Mouse (Mus musculus) cerebellum, adult 8-10 months (tissue): ENCODE data around the gene 9430015G10Rik.
A peak's percentile ranks its signal among the peaks of the same experiment; 100 is the strongest.

Experiments
- DNase-seq: peaks from one replicate; pipeline ENCODE4 v3.0.0; 2022

Gene 9430015G10Rik

GRCm38 (mm10) chr4:156109570-156110331 lies at the start of gene 9430015G10Rik:
9430015G10Rik (plus strand) TSS chr4:156109982.
- DNase-seq = peak; percentile 97

GRCm38 (mm10) chr4:156063861-156064509 lies 45.8 kb upstream of the 9430015G10Rik start:
- DNase-seq = no peak

DNA sequence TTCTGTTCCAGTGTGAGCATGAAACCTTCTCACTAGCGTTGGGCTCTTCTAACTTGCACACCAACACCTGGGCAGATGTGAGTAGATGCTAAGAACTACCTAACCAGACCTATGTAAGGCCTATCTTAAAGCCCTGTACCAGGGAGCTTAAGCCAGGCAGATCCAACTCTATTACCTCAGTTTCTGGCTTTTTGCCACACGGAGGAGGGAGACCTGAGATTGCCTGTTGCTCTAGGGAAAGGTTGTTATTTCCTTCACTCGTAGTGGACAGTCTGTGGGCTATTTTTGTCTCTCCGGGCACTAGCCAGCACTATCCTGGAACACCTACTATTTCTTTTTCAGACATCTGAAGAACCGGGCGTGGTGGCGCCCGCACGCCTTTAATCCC lies 45.3 kb upstream of the 9430015G10Rik start:
- no peak for DNase-seq

- no peak for DNase-seq
These were observed 44.5 kb upstream of the 9430015G10Rik start for GRCm38 (mm10) chr4:156065156-156065894.

DNA sequence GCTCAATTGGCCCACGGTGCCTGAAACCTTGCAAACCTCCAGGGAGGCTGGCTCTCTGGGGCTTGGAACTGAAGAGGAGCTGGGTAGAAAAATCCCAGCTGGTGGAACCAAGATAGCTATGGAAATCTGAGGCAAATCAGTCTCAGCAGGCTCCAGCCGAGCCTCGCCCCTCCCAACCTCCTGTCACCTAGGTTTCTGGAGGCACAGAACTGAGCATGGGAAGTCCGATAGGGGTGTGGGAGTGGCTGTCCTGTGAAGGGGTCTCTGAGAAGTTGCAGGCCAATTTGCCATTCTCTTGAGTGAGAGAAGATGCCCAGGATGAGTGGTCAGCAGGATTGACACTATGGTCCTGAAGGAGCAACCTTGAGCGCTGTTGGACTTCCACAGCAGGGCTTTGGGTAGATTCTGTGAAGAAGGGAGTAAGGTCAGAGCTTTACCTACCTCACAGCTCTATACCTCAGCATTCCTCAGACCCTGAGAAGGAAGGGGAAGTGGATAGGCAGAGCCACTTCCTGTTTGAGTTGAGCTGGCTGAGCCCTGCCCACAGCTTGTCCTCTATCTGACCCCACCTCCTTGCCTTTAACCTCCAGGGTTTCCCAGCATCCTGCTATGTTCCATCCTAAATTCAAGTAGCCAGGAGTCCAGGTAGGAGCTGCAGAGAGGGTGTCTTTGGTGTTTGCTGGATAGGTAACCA lies 42.4 kb upstream of the 9430015G10Rik start:
- no peak for DNase-seq

DNA sequence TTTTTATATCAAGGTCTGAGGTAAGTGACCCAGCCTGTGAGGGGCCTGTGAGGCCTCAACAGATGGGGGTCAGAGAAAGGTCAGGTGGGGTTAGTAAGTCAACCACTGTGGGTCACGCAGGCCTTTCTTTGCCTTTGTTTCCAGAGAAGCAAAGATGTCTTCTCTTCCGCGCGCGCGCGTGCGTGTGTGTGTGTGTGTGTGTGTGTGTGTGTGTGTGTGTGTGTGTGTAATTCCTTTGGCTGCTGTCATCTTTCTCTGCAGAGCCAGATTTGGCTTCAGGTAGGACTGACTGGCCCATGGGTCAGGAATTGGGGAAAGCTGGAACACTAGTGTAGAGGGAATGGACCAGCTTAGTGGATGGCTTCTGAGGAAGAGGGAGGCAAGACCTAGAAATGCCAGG lies 40.1 kb upstream of the 9430015G10Rik start:
- no peak for DNase-seq

DNA sequence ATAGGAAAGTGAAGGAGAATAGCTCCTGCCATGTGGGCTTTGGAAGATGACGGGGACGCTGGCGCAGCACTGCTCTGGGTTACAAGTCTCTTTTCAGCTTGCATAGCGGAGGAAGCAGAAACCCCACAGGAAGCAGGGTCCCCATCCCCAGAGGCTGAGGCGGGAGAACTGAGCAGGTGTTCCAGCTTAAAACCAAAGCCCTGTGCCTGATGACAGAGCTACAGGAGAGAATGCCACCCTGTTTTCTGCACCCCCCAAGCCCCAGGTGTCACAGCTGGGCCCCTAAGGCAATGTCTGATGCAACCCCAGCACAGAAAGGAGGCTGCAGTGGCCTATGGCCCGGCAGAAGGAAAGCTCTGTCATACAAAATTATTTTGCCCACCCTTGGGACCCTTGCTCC lies 39.5 kb upstream of the 9430015G10Rik start:
- no peak for DNase-seq

GRCm38 (mm10) chr4:156070716-156071115 lies 39.1 kb upstream of the 9430015G10Rik start:
- DNase-seq = no peak

GRCm38 (mm10) chr4:156076911-156077382 lies 32.8 kb upstream of the 9430015G10Rik start:
- DNase-seq = no peak

DNA sequence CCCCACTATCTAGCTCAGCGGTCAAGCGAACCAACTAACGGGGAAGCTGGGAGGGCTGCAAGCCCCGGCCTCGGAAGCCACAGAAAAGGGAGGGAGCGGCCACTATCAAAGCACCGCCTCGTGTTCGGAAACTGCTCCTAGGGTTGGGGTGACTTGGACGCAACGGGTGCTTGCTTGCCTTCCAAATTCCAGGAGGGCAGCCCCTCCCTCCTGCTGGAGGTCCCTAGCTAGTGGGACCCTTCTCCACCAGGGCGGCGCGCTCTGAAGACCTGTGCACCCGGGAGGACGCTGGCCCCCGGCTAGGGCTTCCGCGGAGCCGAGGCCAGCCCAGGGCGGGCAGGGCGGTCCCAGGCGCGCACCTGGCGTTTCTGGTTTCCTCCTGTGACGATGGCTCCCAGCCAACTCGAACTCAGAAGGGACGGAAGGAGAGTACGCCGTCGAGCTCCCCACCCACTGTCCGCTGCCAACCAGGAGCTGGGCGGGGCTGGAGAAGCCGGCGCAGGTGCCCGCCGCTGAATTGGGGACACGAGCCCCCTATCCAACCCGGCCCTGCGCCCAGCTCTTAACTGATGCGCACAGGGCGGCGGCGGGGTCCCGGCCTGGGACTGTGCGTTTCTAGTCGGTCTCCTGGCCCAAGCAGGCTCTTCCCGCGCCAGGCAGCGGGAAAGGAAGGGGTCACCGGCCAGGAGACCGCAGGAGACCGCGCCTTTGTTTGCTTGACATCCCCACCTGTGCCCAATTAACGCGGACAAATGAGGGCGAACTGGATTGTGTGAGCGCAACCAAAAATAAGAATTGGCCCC lies 32.1 kb upstream of the 9430015G10Rik start:
- DNase-seq = peak; percentile 41

GRCm38 (mm10) chr4:156082621-156083234 lies 27.1 kb upstream of the 9430015G10Rik start:
- DNase-seq = no peak

GRCm38 (mm10) chr4:156083348-156083747 lies 26.4 kb upstream of the 9430015G10Rik start:
- no peak for DNase-seq

GRCm38 (mm10) chr4:156084096-156084879 lies 25.5 kb upstream of the 9430015G10Rik start:
- no peak for DNase-seq

- DNase-seq = no peak
These were observed 24.5 kb upstream of the 9430015G10Rik start for GRCm38 (mm10) chr4:156085256-156085655.

- no peak for DNase-seq
These were observed 22.2 kb upstream of the 9430015G10Rik start for GRCm38 (mm10) chr4:156087398-156088087.

DNA sequence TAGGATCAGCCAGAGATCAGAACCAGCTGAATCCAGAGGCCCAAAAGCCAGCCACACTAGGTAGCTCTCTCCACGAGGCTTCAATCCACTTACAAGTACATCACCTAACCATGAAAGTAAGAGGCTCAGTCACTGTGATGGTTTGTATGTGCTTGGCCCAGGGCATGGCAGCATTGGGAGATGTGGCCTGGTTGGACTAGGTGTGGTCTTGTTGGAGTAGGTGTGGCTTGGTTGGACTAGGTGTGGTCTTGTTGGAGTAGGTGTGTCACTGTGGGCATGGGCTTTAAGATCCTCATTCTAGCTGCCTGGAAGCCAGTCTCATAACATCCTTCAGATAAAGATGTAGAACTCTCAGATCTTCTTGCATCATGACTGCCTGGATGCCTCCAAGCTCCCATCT lies 18.5 kb upstream of the 9430015G10Rik start:
- no peak for DNase-seq

GRCm38 (mm10) chr4:156092765-156093164 lies 17.0 kb upstream of the 9430015G10Rik start:
- DNase-seq = no peak

GRCm38 (mm10) chr4:156093758-156094157 lies 16.0 kb upstream of the 9430015G10Rik start:
- DNase-seq = no peak

DNA sequence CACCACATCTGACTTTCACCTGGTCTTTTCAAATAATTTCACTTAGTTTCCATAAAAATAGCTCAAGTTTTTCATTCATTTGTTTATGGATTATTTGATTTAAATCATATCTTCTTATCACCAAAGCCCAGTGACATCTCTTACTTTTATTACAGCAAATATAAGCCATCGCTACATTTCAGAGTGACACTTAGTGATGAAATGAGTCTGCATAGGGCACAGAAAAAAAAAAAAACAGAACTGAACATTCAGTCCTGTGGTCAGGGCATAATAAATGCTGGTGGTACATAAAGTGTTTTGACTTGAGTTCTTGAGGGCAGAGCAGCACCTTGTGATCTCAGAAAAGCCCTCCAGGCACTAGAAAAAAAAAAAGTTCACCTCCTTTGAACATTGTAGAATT lies 13.6 kb upstream of the 9430015G10Rik start:
- DNase-seq = no peak

- DNase-seq = no peak
These were observed 11.9 kb upstream of the 9430015G10Rik start for GRCm38 (mm10) chr4:156097770-156098366.
